Mouse (Mus musculus): ENCODE measurements at regions not wholly inside any gene's neighbourhood (a gene's known extent, or its start where the extent isn't known, plus 50 kb on each side); places are given as distances from the start of the nearest gene placed in this dataset.
"Not testable (repeated sequence)": the region's sequence is repeated elsewhere in the genome, so short reads cannot be mapped to it uniquely, and the experiment has no call there.

DNA sequence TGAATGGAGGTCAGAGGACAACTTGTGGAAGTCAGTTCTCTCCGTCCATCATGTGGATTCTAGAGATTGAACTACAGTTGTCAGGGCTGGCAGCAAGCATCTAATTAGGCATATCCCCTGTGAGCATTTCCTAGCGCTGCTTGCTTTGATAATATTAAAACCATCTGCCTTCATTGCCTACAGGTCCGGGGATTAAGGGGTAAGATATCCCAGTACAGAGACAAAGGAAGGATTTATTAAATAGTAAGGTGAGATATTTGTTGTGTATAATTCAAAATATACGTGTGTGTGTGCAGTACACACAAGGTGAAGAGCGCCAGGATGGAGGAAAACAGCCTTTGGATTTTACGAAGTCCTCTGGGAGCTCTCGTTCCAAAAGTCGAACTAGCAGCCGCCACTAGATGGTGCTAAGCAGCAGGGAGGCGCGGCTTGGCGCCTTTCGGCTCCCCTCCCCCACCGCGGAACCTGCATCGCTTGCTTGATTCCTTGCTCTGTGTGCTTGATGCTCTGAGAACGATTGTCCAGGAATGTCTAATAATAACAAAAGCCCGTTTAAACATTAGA lies 88.4 kb upstream of the Rpl34 start:
- peak; percentile 87 for DNase-seq

DNA sequence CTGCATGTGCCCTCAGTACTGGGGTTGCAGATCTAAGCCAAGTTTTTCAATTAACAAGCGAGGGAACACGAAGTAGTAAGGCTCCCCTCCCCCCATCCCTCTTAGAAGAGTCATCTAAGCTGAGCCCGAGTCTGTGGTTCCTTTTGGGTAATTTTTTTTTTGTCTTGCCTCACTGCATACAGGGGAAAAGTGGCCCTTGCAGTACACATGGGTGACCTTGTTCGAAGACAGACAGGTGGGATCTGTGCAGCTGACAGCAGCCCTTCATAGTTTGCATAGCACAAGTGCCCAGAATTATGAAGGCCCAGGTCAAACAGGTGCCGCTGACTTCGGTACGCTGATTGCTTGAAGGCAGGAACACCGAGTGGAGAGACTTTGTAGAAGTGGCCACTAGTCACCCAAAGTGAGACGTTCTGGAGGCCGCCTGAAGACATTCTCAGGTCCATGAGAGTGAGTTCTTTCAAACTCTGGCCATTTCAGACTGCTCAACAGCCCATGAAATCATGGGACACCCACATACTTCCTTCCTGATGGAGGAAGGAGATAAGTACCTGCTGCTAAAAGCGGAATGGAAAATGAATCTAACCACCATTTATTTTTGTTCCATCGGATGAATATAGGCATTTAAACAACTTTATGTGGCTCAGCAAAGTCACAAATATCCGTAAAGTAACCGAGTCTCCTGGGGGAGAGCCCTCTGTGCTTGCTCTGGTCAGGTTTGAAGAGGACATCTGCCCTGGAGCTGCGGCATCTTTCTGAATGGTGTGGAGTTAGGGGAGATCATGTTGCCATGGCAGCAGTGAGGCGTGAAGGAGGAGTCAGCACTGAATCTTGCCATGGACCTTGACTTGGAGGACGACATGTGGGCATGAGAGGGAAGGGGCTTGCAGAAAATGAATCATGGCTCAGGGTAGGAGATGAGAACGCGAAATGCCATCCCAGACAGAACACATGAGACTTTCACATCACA lies 79.8 kb upstream of the Rpl34 start:
- peak; percentile 10 for DNase-seq

DNA sequence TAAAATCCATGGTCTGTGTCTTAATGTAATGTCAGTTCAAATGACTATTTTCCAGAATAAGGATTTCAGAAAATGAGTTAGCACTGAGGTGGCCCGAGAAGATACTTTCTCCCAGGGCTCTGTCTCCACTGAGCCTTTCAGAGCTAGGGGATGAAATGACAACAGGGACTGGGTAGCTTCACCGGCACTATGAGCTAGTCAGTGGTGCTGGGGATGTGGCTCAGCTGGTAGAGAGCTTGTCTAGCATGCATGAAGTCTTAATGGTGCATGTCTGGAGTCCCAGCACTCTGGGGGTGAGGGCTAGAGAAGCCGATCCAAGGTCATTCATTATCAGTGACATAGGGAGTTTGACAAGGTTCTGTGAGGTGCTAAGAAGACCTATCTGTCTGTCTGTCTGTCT lies 75.1 kb upstream of the Rpl34 start:
- peak; percentile 29 for DNase-seq

DNA sequence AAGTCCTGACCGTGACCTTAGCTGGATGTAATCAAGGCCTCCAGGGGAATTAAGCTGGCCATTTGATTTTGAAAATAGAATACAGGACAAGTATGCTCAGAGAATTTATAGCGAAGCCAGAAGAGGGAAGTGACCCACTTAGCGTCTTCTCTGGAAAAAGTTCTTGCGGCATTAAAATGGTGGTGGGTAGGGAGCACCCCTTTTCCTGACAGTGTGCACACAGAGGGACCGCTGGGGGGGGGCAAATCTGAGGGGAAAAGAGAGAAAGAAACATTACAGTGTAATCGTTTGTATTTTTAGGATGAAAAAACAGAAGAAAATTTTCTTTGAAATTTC lies 74.1 kb upstream of the Rpl34 start:
- DNase-seq, result no peak

DNA sequence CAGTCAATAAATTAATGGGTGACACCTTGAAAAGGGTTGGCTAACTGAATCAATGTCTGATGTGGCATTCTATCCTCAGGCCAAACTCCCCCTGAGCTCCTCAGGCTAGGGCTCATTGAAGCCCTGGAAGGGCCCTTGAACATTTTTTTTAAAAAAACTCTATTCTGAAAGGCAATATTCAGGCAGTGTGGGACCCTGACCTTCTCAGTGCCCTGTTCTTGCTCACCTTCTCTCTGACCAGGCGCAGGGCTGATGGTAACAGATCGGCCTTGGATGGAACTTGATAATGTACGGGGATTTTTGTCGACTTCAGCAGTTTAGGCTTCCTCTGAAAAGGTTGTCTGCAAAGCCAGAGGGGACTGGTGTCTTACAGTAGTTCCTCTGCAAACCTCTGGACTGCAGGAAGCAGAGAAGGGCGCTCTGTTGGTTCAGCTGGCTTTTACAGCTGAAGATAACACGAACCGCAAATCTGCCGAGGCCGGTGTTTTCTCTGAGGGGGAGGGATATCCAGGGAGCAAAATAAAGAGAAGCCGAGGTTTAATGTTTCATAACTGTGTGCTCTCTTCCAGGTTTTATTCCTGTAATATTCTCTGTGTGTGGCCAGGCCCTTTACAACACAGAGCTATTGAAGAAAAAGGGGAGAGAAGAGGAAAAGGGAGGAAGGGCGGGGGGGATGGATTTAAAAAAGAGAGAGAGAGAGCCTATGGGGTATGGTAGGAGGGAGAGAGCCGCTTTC lies 73.6 kb upstream of the Rpl34 start:
- DNase-seq, result no peak

DNA sequence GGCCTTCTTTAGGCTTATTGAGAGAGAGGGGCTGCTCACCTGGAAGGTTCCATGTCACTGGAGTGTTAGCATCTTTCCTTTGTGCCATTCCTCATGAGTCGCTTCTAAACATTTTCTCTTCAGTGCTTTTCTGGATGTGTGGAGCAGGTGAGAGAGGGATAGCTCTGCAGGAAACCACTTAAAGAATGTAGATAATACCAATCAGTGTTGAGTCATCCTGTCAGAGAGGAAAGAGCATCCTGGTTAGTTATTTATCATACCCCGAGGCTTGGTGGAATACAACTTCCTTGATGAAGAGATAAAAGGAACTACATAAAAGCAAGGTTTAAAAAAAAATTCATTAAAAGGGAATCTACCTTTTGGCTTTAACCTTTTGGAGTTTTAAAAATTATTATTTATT lies 69.8 kb upstream of the Rpl34 start:
- DNase-seq, result no peak

DNA sequence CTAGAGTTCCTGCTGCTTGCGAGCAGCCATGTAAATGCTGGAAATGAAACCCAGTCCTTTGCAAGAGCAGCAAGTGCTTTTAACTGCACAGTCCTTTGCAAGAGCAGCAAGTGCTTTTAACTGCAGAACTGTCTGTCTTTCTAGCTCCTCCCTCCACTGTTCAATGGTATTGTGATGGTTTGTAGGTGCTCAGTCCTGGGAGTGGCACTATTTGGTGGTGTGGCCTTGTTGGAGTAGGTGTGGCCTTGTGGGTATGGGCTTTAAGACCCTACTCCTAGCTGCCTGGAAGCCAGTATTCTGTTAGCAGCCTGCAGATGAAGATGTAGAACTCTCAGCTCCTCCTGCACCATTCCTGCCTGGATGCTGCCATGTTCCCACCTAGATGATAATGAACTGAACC lies 67.8 kb upstream of the Rpl34 start:
- DNase-seq, result not testable (repeated sequence)

DNA sequence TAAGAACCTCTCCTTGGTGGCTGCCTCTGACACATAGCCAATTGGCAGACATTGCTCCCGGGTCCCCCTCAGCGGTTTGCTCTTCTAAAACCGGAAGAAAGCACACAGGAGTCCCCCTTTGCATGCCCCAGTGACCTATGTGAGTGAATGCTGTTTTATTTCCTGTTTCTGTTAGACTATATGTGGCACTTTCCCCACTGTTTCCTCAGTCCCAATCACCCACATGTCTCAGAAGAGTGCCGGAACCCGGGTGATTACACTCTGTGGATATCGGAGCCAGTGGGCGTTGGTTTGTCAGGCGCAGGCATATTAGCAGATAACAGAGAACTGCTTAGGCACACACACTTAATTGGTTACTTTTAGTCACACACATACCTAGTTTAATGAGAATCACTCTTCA lies 66.3 kb upstream of the Rpl34 start:
- peak; percentile 10 for DNase-seq

DNA sequence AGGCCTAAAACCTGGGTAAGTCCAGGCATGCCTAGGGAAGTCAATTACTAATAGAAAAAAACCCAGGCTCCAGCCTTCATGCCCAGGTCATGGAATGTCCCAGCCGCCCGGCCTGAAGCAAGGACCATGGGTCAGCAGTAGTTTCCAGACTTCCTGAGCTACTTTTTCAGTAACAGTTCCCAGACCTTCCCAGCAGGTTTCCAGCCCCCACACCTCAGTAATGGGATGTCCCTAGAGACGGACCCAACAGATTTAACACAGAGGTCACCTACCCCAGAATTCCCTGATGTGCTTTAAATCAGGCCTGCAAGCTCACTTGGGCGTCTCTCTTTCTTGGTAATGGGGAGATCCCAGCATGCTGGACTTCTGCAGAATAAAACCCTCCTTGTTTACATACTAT lies 65.2 kb upstream of the Rpl34 start:
- DNase-seq, result no peak

DNA sequence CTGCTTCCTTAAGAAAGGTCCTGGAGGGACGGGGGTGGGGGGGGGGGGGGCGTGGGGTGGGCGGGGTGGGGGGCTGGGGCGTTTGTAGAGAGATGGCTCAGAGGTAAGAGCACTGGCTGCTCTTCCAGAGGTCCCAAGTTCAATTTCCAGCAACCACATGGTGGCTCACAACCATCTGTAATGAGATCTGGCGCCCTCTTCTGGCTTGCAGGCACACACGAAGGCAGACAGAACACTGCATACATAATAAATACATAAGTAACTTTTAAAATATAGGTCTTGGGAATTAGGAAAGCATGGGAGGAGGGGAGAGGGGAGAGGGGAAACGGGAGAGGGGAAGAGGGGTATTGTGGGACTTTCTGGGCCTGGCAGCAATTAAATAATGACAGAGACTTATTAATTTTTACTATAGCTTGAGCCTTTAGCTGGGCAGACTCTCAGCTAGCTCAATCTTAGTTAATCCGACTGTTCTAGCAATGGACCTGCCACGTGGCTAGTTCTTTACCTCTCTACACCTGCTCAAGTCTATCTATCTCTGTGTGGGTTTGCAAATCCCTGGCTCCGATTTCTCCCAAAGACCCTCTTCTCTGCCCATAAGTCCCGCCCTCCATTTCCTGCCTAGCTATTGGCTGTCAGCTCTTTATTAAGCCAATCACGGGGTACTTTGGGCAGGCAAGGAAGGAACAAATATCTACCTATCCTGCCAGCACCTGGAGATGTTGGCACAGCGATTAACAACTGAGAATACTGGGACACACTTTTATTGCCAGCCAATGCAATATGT lies 64.1 kb upstream of the Rpl34 start:
- DNase-seq, result peak; percentile 38

DNA sequence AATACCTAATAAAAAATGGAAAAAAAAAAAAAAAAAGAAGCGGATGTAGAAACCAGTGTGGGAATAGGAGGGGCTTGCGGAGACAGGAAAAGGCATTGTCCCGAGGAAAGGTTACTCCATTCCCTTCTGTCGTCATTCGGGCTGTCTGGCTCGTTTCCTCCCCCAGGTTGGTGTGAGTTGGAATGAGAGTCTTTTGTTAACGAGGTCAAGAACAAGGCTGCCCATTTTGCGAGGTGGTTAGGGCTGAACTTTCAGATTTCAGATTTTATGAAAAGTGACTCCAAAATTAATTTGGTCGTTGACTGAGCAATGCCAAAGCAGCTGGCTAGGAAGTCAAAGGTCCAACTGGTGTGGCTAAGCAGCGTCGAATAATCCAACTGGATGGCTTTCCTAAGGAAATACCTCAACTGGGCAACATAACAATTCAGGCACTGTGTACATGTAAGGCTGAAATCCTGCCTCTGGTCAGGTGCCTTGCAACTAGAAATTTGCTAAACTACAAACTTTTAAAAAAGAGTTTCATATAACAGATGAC lies 50.6 kb upstream of the Rpl34 start:
- no peak for DNase-seq
